Mouse (Mus musculus) adrenal gland, postnatal 25 days (tissue): Measurements from ENCODE around the gene Fbxo24. TPM values are rescaled to one million over a fixed set of nuclear protein-coding genes. Genes with fewer than 3 reads are reported as not detected.

Experiments used
- total RNA-seq: library from RNA; stranded (reverse); gene quantifications from 2 replicates; pipeline ENCODE4 v1.2.3, GENCODE M21; 2021

The Fbxo24 gene
- total RNA-seq, 1 experiment from 2014 or later = 2.2 TPM

Other genes with a start within 250 kb of the Fbxo24 start
- not detected in 2 replicates for gene Zan, start 151.9 kb downstream of the Fbxo24 start, total RNA-seq
- 29.9 and 31.7 TPM in 2 replicates for gene Pop7, start 126.5 kb downstream of the Fbxo24 start, total RNA-seq
- 34.7 and 52.3 TPM in 2 replicates for gene Gigyf1, start 110.5 kb downstream of the Fbxo24 start, total RNA-seq
- not detected in 2 replicates for gene Epo, start 95.8 kb downstream of the Fbxo24 start, total RNA-seq
- 580 and 681 TPM in 2 replicates for gene Gnb2, start 95.5 kb downstream of the Fbxo24 start, total RNA-seq
- gene Actl6b, start 75.5 kb downstream of the Fbxo24 start, total RNA-seq = 2.7 and 6.4 TPM in 2 replicates
- gene Tfr2, start 59.2 kb downstream of the Fbxo24 start, total RNA-seq = 0.85 and 2.9 TPM in 2 replicates
- gene Mospd3, start 27.9 kb downstream of the Fbxo24 start, total RNA-seq = 54.1 and 59.1 TPM in 2 replicates
- gene Pcolce, start 15.2 kb downstream of the Fbxo24 start, total RNA-seq = 931 and 937 TPM in 2 replicates
- 19.3 and 35.7 TPM in 2 replicates for gene Lrch4, start 119 bp upstream of the Fbxo24 start, total RNA-seq
- 13.4 and 18.2 TPM in 2 replicates for gene Gm20605, start 173 bp upstream of the Fbxo24 start, total RNA-seq
- 10.0 and 14.0 TPM in 2 replicates for gene Sap25, start 12.3 kb upstream of the Fbxo24 start, total RNA-seq
- 4.9 and 5.7 TPM in 2 replicates for gene Irs3, start 16.7 kb upstream of the Fbxo24 start, total RNA-seq
- 32.1 and 43.7 TPM in 2 replicates for gene Agfg2, start 55.7 kb upstream of the Fbxo24 start, total RNA-seq
- 3.0 and 5.6 TPM in 2 replicates for gene Nyap1, start 112.6 kb upstream of the Fbxo24 start, total RNA-seq
- gene Tsc22d4, start 116.7 kb upstream of the Fbxo24 start, total RNA-seq = 86.0 and 104 TPM in 2 replicates
- gene Ppp1r35, start 149.8 kb upstream of the Fbxo24 start, total RNA-seq = 30.9 and 34.0 TPM in 2 replicates
- 58.3 and 66.5 TPM in 2 replicates for gene Mepce, start 158.7 kb upstream of the Fbxo24 start, total RNA-seq
- gene Zcwpw1, start 158.8 kb upstream of the Fbxo24 start, total RNA-seq = 3.6 and 5.2 TPM in 2 replicates
- gene Pilra, start 207.3 kb upstream of the Fbxo24 start, total RNA-seq = 0.67 and 2.8 TPM in 2 replicates
- 0.97 TPM in 1 of 2 replicates, not detected in the other for gene Pilrb1, start 229.1 kb upstream of the Fbxo24 start, total RNA-seq
- gene Pilrb2, start 242.8 kb upstream of the Fbxo24 start, total RNA-seq = 0.64 and 0.86 TPM in 2 replicates